Mouse (Mus musculus) C2C12 (cell line): ENCODE results near the gene Itga1. TPM values are rescaled to one million over a fixed set of nuclear protein-coding genes. Genes with fewer than 3 reads are reported as not detected.

Experiments used
- H3K27me3 ChIP-seq: one replicate; pipeline ENCODE4 v1.6.1; 2011; ENCODE audit not compliant: control insufficient read depth, insufficient read depth, insufficient read length
- H3K36me3 ChIP-seq: one replicate; pipeline ENCODE4 v1.6.1; 2011; ENCODE audit not compliant: control insufficient read depth, insufficient read depth
- H3K4me3 ChIP-seq: one replicate; pipeline ENCODE4 v1.5.1; 2011; ENCODE audit warnings: mild to moderate bottlenecking, control low read depth; ENCODE audit not compliant: poor library complexity, insufficient read depth, severe bottlenecking
- H3K79me2 ChIP-seq: one replicate; pipeline ENCODE4 v1.6.1; 2011; ENCODE audit not compliant: control insufficient read depth, insufficient read depth
- H3K79me3 ChIP-seq: one replicate; pipeline ENCODE4 v1.6.1; 2011; ENCODE audit warnings: low read depth, control low read depth
- H3ac ChIP-seq: one replicate; pipeline ENCODE3; 2011; ENCODE audit warnings: low read depth; ENCODE audit not compliant: control insufficient read depth, insufficient read length
- CEBPB ChIP-seq: IDR thresholded peaks from one replicate; pipeline ENCODE4 v1.6.1; 2011; ENCODE audit warnings: low read depth, mild to moderate bottlenecking, control low read depth, moderate library complexity
- CTCF ChIP-seq: IDR thresholded peaks from one replicate; pipeline ENCODE4 v1.5.1; 2011; ENCODE audit not compliant: control insufficient read depth, insufficient read depth, insufficient read length
- FOSL1 ChIP-seq: IDR thresholded peaks from one replicate; pipeline ENCODE4 v1.8.0; 2011; ENCODE audit warnings: mild to moderate bottlenecking, low read length; ENCODE audit not compliant: poor library complexity, insufficient read depth, severe bottlenecking
- MAX ChIP-seq: IDR thresholded peaks from one replicate; pipeline ENCODE4 v1.6.1; 2011; ENCODE audit warnings: mild to moderate bottlenecking, control low read depth
- MYOD1 ChIP-seq: IDR thresholded peaks from one replicate; pipeline ENCODE4 v1.6.1; 2011; ENCODE audit warnings: low read depth; ENCODE audit not compliant: control insufficient read depth, insufficient read length
- MYOG ChIP-seq: IDR thresholded peaks from one replicate; pipeline ENCODE4 v1.6.1; 2011; ENCODE audit not compliant: control insufficient read depth, insufficient read length; ENCODE audit errors: extremely low read depth
- USF1 ChIP-seq: IDR thresholded peaks from one replicate; pipeline ENCODE4 v1.6.1; 2011; ENCODE audit warnings: low read depth, mild to moderate bottlenecking, control low read depth, moderate library complexity
- polyA plus RNA-seq: library from polyadenylated mRNA; unstranded; fragments of >200 nt; fragmentation: generic; extraction: Trizol; gene quantifications from one replicate; pipeline ENCODE4 v1.2.1, GENCODE M21; 2012; ENCODE audit warnings: missing spikeins

Gene Itga1
- polyA plus RNA-seq, 1 experiment: 0.04 TPM

GRCm38 (mm10) chr13:115077346-115078134 lies 24.2 kb downstream of the Itga1 start:
- Histone ChIP-seq H3K79me3 (no peaks in the 10 kb centered on the region), H3K79me2 (no peaks in the 10 kb centered on the region), H3ac (no peak overlapping the region), H3K27me3 (no peaks in the 10 kb centered on the region), H3K4me3 (no peak overlapping the region), H3K36me3 (no peaks in the 10 kb centered on the region)
- TF ChIP-seq FOSL1 (no peak), CTCF (no peak), USF1 (no peak), MYOD1 (no peak), CEBPB (no peak), MAX (no peak), MYOG (no peak)

- no peaks in the 10 kb centered on the region for H3K36me3 ChIP-seq
- H3K4me3 ChIP-seq: no peak overlapping the region
- H3K79me3 ChIP-seq: no peaks in the 10 kb centered on the region
- H3K27me3 ChIP-seq: no peaks in the 10 kb centered on the region
- TF ChIP-seq MAX (no peak), USF1 (no peak), MYOG (no peak), MYOD1 (no peak), FOSL1 (no peak), CEBPB (no peak), CTCF (no peak)
- H3ac ChIP-seq: no peak overlapping the region
- no peaks in the 10 kb centered on the region for H3K79me2 ChIP-seq
Measured at GRCm38 (mm10) chr13:115072386-115072785, 29.4 kb downstream of the Itga1 start.

GRCm38 (mm10) chr13:115071431-115071830 lies 30.3 kb downstream of the Itga1 start:
- TF ChIP-seq CTCF (no peak), FOSL1 (no peak), CEBPB (no peak), MYOD1 (no peak), USF1 (no peak), MAX (no peak), MYOG (no peak)
- no peaks in the 10 kb centered on the region for H3K27me3 ChIP-seq
- H3K79me3 ChIP-seq: no peaks in the 10 kb centered on the region
- no peaks in the 10 kb centered on the region for H3K36me3 ChIP-seq
- no peak overlapping the region for H3K4me3 ChIP-seq
- H3K79me2 ChIP-seq: no peaks in the 10 kb centered on the region
- H3ac ChIP-seq: no peak overlapping the region

- no peaks in the 10 kb centered on the region for H3K79me3 ChIP-seq
- no peak for TF ChIP-seq FOSL1
- no peak overlapping the region for H3K4me3 ChIP-seq
- H3ac ChIP-seq: no peak overlapping the region
- no peaks in the 10 kb centered on the region for H3K27me3 ChIP-seq
- H3K79me2 ChIP-seq: no peaks in the 10 kb centered on the region
- H3K36me3 ChIP-seq: no peaks in the 10 kb centered on the region
Measured at GRCm38 (mm10) chr13:115067968-115068330, 33.8 kb downstream of the Itga1 start.

GRCm38 (mm10) chr13:115067324-115067967 lies 34.3 kb downstream of the Itga1 start:
- H3K27me3 ChIP-seq: no peaks in the 10 kb centered on the region
- TF ChIP-seq USF1 (no peak), MYOG (no peak), MAX (no peak), CTCF (no peak), CEBPB (no peak), MYOD1 (no peak), FOSL1 (no peak)
- no peak overlapping the region for H3K4me3 ChIP-seq
- no peak overlapping the region for H3ac ChIP-seq
- no peaks in the 10 kb centered on the region for H3K79me3 ChIP-seq
- no peaks in the 10 kb centered on the region for H3K36me3 ChIP-seq
- no peaks in the 10 kb centered on the region for H3K79me2 ChIP-seq

GRCm38 (mm10) chr13:115057555-115057954 lies 44.2 kb downstream of the Itga1 start:
- H3K36me3 ChIP-seq: no peaks in the 10 kb centered on the region
- H3ac ChIP-seq: no peak overlapping the region
- H3K79me3 ChIP-seq: no peaks in the 10 kb centered on the region
- no peaks in the 10 kb centered on the region for H3K27me3 ChIP-seq
- no peak overlapping the region for H3K4me3 ChIP-seq
- no peaks in the 10 kb centered on the region for H3K79me2 ChIP-seq
- no peak for TF ChIP-seq MAX
- TF ChIP-seq MYOD1: no peak
- TF ChIP-seq FOSL1: no peak
- TF ChIP-seq CEBPB: no peak
- no peak for TF ChIP-seq MYOG
- TF ChIP-seq USF1: no peak
- no peak for TF ChIP-seq CTCF
